Mouse (Mus musculus): ENCODE measurements around the gene Vta1. TPM values are rescaled to one million over a fixed set of nuclear protein-coding genes. Genes with fewer than 3 reads are reported as not detected.
A peak's percentile ranks its signal among the peaks of the same experiment; 100 is the strongest.

The Vta1 gene
- 95.8 and 98.1 TPM in 2 replicates for polyA plus RNA-seq (2015; fragmentation: Nextera tagmentation; extraction: Ambion mirVana)

DNA sequence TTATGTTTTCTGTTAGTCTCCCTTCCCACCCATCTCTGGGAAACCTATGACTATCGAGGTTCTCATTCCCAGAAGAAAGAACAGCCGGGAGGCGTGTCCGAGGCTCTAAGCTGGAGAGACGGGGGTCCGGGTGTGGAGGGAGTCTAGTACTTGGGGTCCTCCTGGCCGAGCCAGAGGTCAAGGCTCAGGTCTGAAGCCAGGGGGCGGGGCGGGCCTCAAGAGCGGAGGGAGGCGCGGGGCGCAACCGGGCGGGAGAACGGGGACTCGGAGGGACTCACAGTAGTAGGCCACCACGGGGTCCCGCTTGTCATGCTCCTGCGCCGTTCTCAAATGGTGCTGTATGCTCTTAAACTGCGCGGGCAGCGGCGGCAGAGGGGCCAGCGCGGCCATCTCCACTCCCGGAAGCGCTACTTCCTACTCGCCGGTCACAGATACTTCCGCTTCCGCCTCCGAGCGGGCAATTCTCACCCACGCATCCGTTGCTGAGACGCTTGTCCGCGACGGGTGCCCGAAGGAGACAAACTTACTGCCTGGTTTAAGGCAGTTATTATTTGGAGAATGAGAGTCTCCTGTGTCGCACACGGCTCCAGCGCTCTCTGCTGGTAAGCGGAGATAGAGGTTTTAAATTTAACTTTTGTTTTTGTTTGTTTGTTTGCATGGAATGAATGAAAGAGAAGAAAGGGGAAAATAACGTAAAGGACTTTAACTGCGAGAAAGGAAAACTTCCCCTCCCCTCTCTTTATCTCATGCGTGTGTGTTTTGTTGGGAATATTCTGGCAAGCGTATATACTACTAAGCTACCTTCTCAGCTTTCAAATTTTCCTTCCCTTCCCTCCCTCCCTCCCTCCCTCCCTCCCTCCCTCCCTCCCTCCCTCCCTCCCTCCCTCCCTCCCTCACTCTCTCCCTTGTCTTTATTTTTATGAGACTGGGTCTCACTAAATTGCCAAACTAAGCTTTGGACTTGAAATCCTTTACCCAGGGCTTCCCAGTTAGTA lies at the start of gene Vta1, which contains the start of gene Nmbr:
TSS of gene Vta1 (minus strand) at position 489 of the 995 bp plus-strand sequence.
TSS of gene Nmbr (plus strand) at position 520 of the 995 bp plus-strand sequence.
- H3K4me1 ChIP-seq (replicated peaks; ENCODE audit: control insufficient read depth, insufficient read depth, low read length), result peaks cover 12% of the 10 kb centered on the region
- H3K4me2 ChIP-seq (ENCODE audit: low read depth, low read length), result peak within 1 kb of the TSS; percentile 70

DNA sequence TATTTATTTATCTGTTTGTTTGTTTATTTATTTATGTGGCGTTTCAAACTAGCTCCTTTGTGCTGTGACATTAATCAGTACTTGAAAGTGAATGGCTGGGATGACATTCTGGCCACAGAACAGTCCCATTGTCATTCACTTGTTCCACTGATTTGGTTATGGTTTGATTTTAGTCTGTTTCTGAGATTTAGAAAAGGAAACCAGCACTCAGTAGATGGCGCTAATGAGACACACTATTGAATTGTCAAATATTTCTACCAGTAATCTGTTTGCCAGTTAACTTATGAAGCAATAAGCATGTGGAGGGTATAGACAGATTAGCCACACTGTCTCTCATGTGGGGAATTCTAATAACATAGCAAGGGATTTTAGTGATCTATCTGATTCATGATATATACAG lies 28.9 kb upstream of the Vta1 start:
- no peak overlapping the region for H3K9ac ChIP-seq (ENCODE audit: low read length)
- H3K4me2 ChIP-seq (ENCODE audit: low read depth, low read length), result no peak overlapping the region
- no peak overlapping the region for H3K27ac ChIP-seq (ENCODE audit: low read length)
- no peaks in the 10 kb centered on the region for H3K4me1 ChIP-seq (replicated peaks; ENCODE audit: control insufficient read depth, insufficient read depth, low read length)
- ATAC-seq (ENCODE audit: low read depth), result no peak
- WGBS, result 2% methylated on average over 2 of the region's 2 CpGs
- H3K36me3 ChIP-seq (ENCODE audit: control insufficient read depth, insufficient read depth, low read length), result no peaks in the 10 kb centered on the region
- H3K4me3 ChIP-seq (ENCODE audit: low read length), result no peak overlapping the region
- no peaks in the 10 kb centered on the region for H3K27me3 ChIP-seq (ENCODE audit: control insufficient read depth, insufficient read depth, low read depth, low read length)
- H3K9me3 ChIP-seq (ENCODE audit: control insufficient read depth, low read length), result no peaks in the 10 kb centered on the region

More for the DNA sequence above, at the start of gene Vta1, which contains the start of gene Nmbr:
- peak within 1 kb of the TSS; percentile 97 for H3K4me3 ChIP-seq (ENCODE audit: low read length)
- no peaks in the 10 kb centered on the region for H3K9me3 ChIP-seq (ENCODE audit: control insufficient read depth, low read length)
- ATAC-seq (ENCODE audit: low read depth), result peak; percentile 98
- H3K27ac ChIP-seq (ENCODE audit: low read length), result peak within 1 kb of the TSS; percentile 72
- under 1% methylated on average over 50 of the region's 50 CpGs for WGBS
- H3K9ac ChIP-seq (ENCODE audit: low read length), result peak within 1 kb of the TSS; percentile 90
- H3K27me3 ChIP-seq (ENCODE audit: control insufficient read depth, insufficient read depth, low read depth, low read length), result no peaks in the 10 kb centered on the region
- no peaks in the 10 kb centered on the region for H3K36me3 ChIP-seq (ENCODE audit: control insufficient read depth, insufficient read depth, low read length)

DNA sequence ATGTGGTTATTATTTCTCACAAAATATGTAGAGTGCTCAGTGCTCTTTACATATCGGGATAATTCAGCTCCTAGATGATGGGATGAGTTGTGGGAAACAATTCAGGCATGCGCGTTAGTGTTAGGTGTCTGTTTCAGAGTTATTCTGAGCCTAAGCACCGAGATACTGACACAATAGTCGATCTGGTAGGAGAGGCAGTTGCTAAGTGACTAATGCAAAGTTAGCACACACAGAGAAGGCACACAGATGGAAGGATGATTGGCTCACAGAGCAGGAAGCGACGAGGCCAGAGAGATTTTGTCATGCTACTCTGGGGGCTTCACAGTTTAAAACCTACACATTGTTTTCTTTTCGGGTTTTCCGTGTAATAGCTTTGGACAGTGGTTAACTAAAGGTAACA lies 20.3 kb upstream of the Vta1 start:
- Histone ChIP-seq H3K36me3 (ENCODE audit: control insufficient read depth, insufficient read depth, low read length) (no peaks in the 10 kb centered on the region), H3K4me2 (ENCODE audit: low read depth, low read length) (no peak overlapping the region), H3K4me1 (replicated peaks; ENCODE audit: control insufficient read depth, insufficient read depth, low read length) (no peaks in the 10 kb centered on the region), H3K4me3 (ENCODE audit: low read length) (no peak overlapping the region), H3K27ac (ENCODE audit: low read length) (no peak overlapping the region), H3K9me3 (ENCODE audit: control insufficient read depth, low read length) (no peaks in the 10 kb centered on the region), H3K9ac (ENCODE audit: low read length) (no peak overlapping the region), H3K27me3 (ENCODE audit: control insufficient read depth, insufficient read depth, low read depth, low read length) (no peaks in the 10 kb centered on the region)
- ATAC-seq (ENCODE audit: low read depth), result no peak
- 67% methylated on average over 9 of the region's 9 CpGs for WGBS

DNA sequence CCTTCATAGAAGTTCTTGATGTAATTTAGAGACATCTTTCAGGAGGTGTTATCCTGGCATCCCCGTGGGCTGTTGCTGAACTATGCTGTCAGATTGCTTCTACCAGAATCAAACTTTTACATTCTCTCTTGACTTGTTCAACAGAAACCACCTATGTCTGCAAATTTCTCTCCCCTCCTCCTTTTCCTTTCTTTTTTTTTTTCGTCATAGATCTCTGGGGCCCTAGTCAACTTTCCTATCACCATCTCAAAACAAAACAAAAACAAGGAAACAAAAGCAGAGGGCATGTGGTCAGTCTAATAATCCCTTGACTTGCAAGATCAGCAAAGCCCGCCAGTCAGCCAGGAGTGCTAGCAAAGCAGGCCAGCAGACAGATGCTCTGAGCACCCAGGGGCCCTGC lies 12.8 kb upstream of the Vta1 start, which contains the start of gene Gje1:
TSS of gene Gje1 (minus strand) at position 101 of the 400 bp plus-strand sequence.
- H3K27ac ChIP-seq (ENCODE audit: low read length), result no peak within 1 kb of the TSS
- no peak within 1 kb of the TSS for H3K4me2 ChIP-seq (ENCODE audit: low read depth, low read length)
- no peak within 1 kb of the TSS for H3K4me3 ChIP-seq (ENCODE audit: low read length)
- no peaks in the 10 kb centered on the region for H3K27me3 ChIP-seq (ENCODE audit: control insufficient read depth, insufficient read depth, low read depth, low read length)
- ATAC-seq (ENCODE audit: low read depth), result no peak
- H3K9ac ChIP-seq (ENCODE audit: low read length), result no peak within 1 kb of the TSS
- no peaks in the 10 kb centered on the region for H3K9me3 ChIP-seq (ENCODE audit: control insufficient read depth, low read length)
- H3K36me3 ChIP-seq (ENCODE audit: control insufficient read depth, insufficient read depth, low read length), result no peaks in the 10 kb centered on the region
- WGBS, result 64% methylated on average over 3 of the region's 3 CpGs
- no peaks in the 10 kb centered on the region for H3K4me1 ChIP-seq (replicated peaks; ENCODE audit: control insufficient read depth, insufficient read depth, low read length)

DNA sequence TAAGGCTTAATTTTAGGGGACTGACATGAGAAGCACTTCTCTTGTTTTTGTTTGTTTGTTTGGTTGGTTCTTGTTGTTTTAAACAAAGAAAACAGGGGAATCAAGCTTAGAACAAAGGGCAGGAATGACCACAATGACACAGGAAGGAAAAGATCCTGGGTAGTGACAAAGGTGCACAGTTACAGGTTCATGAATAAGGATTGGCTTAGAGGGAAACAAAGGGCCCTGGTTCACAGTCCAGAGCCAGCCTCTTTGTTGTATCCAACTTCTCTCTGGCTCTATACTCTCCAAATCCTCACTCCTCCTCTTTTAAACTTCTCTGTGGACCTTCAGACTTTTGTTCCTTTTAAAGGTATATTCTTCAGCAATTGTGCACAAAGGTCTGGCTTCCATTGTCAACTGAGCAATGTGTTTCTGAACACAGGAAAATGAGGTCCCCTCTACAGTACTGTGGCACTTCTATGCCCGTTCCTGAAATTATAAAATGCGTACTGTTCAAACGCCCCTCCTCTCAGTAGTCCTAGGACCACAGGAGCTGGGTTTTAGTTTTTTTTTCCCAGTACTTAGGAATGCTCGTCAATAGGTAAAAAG lies 1.4 kb downstream of the Vta1 start:
- no peak overlapping the region for H3K4me3 ChIP-seq (ENCODE audit: low read length)
- H3K27me3 ChIP-seq (ENCODE audit: control insufficient read depth, insufficient read depth, low read depth, low read length), result no peaks in the 10 kb centered on the region
- WGBS, result 61% methylated on average over 4 of the region's 4 CpGs
- no peak overlapping the region for H3K27ac ChIP-seq (ENCODE audit: low read length)
- H3K9me3 ChIP-seq (ENCODE audit: control insufficient read depth, low read length), result no peaks in the 10 kb centered on the region
- H3K36me3 ChIP-seq (ENCODE audit: control insufficient read depth, insufficient read depth, low read length), result no peaks in the 10 kb centered on the region
- H3K9ac ChIP-seq (ENCODE audit: low read length), result no peak overlapping the region; the same call in 1 of the 2 replicates
- peaks cover 12% of the 10 kb centered on the region for H3K4me1 ChIP-seq (replicated peaks; ENCODE audit: control insufficient read depth, insufficient read depth, low read length)
- no peak for ATAC-seq (ENCODE audit: low read depth)
- peak overlapping the region; percentile 70 for H3K4me2 ChIP-seq (ENCODE audit: low read depth, low read length)

DNA sequence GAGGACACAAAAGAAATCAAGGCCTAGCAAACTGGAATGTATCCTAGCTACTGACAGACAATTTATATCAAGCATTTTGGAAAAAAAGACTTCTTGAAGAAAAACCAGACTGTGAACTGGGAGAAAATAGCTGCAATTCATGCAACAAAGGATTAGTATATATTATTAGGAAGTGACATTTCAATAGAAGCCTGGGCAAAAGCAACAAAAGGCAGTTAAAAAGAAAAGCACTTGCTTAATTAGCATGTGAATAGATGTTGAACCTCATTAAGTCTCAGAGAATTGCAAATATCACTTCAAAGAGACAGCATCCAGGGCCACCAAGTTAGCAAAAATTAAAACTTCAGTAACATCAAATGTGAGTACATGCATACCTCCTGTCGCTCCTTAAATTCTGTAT lies 2.1 kb downstream of the Vta1 start:
- Histone ChIP-seq H3K27ac (ENCODE audit: low read length) (no peak overlapping the region), H3K4me3 (ENCODE audit: low read length) (no peak overlapping the region), H3K4me1 (replicated peaks; ENCODE audit: control insufficient read depth, insufficient read depth, low read length) (peaks cover 12% of the 10 kb centered on the region), H3K27me3 (ENCODE audit: control insufficient read depth, insufficient read depth, low read depth, low read length) (no peaks in the 10 kb centered on the region), H3K9ac (ENCODE audit: low read length) (no peak overlapping the region), H3K9me3 (ENCODE audit: control insufficient read depth, low read length) (no peaks in the 10 kb centered on the region), H3K4me2 (ENCODE audit: low read depth, low read length) (no peak overlapping the region), H3K36me3 (ENCODE audit: control insufficient read depth, insufficient read depth, low read length) (no peaks in the 10 kb centered on the region)
- ATAC-seq (ENCODE audit: low read depth), result no peak
- WGBS, result 74% methylated on average over 1 of the region's 1 CpGs

DNA sequence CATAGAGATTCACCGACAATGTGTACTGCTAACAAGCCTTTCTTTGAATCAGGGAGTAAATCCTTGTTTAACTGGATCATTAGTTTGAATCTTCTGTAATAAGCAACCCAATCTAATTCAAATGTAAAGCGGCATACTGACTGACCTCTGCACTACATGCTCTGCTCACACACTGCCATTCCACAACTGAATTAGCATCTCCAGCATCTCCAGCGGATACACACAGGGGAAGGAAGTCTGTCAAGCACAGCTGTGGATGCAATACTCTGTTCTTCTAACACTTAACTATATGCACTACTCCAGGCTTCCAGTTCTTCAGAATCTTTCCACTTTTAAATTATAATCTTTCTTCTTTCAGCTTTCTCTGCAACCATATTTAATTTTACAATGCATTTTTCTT lies 15.0 kb downstream of the Vta1 start:
- Histone ChIP-seq H3K9ac (ENCODE audit: low read length) (no peak overlapping the region), H3K36me3 (ENCODE audit: control insufficient read depth, insufficient read depth, low read length) (peaks cover 6% of the 10 kb centered on the region), H3K27ac (ENCODE audit: low read length) (no peak overlapping the region), H3K4me2 (ENCODE audit: low read depth, low read length) (no peak overlapping the region), H3K9me3 (ENCODE audit: control insufficient read depth, low read length) (no peaks in the 10 kb centered on the region), H3K4me3 (ENCODE audit: low read length) (no peak overlapping the region), H3K4me1 (replicated peaks; ENCODE audit: control insufficient read depth, insufficient read depth, low read length) (0 out of 2 replicates have a peak, but pooled peaks cover 3% of the 10 kb centered on the region), H3K27me3 (ENCODE audit: control insufficient read depth, insufficient read depth, low read depth, low read length) (no peaks in the 10 kb centered on the region)
- 86% methylated on average over 3 of the region's 3 CpGs for WGBS
- ATAC-seq (ENCODE audit: low read depth), result no peak

DNA sequence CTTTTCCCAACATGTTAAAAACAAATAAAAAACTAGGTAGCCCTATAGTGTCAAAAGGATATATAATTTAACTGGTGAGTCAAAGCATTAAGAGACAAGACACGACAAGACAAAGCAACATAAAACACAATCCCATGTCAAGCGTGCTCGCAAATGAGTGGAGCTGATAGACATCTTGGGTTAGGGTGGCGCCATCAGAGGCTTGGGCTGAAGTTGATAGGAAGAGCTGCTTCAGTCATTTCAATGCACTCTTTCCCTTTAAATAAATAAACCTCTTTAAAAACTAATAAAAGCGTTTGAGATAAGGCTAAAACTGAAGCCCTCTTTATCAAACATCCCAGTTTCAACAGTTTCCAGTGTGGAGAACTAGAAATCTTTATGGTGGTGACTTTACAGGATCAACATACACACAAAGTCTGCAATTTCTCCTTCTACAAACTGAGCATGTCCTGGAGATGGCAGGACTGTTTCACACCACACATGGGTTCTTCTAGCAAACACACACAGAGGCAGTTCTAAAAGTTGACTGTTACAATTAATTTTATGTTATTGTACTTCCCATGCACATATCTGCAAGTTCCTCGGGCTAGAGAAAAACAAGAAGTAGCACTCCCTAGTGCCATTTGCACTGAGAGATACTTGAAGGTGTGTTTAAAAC lies 16.4 kb downstream of the Vta1 start:
- ATAC-seq (ENCODE audit: low read depth), result no peak
- Histone ChIP-seq H3K4me1 (replicated peaks; ENCODE audit: control insufficient read depth, insufficient read depth, low read length) (0 out of 2 replicates have a peak, but pooled peaks cover 3% of the 10 kb centered on the region), H3K9ac (ENCODE audit: low read length) (no peak overlapping the region), H3K36me3 (ENCODE audit: control insufficient read depth, insufficient read depth, low read length) (peaks cover 6% of the 10 kb centered on the region), H3K4me2 (ENCODE audit: low read depth, low read length) (no peak overlapping the region), H3K9me3 (ENCODE audit: control insufficient read depth, low read length) (no peaks in the 10 kb centered on the region), H3K4me3 (ENCODE audit: low read length) (no peak overlapping the region), H3K27me3 (ENCODE audit: control insufficient read depth, insufficient read depth, low read depth, low read length) (no peaks in the 10 kb centered on the region), H3K27ac (ENCODE audit: low read length) (no peak overlapping the region)
- WGBS, result 70% methylated on average over 6 of the region's 6 CpGs

DNA sequence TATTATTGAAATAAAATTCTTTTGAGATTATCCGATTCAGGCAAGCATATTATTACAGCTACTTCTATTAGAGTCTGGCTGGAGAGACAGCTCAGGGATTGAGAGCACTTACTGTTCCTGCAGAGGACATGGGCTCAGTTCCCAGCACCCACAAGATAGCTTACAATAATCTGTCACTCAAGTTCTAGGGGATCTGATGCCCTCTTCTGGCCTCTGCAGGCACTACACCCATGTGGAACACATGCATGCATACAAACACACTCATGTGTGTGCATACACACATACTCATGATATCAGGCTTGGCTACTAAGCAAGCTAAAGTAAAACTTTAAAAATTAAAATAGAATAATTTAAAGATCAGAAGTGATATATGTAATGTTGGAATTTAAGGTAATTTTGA lies 19.7 kb downstream of the Vta1 start:
- Histone ChIP-seq H3K4me3 (ENCODE audit: low read length) (no peak overlapping the region), H3K36me3 (ENCODE audit: control insufficient read depth, insufficient read depth, low read length) (peaks cover 6% of the 10 kb centered on the region), H3K9ac (ENCODE audit: low read length) (no peak overlapping the region), H3K4me2 (ENCODE audit: low read depth, low read length) (no peak overlapping the region), H3K9me3 (ENCODE audit: control insufficient read depth, low read length) (no peaks in the 10 kb centered on the region), H3K4me1 (replicated peaks; ENCODE audit: control insufficient read depth, insufficient read depth, low read length) (no peaks in the 10 kb centered on the region), H3K27me3 (ENCODE audit: control insufficient read depth, insufficient read depth, low read depth, low read length) (no peaks in the 10 kb centered on the region), H3K27ac (ENCODE audit: low read length) (no peak overlapping the region)
- WGBS, result 95% methylated on average over 1 of the region's 1 CpGs
- ATAC-seq (ENCODE audit: low read depth), result no peak

Data from lung, embryonic 16.5 days (tissue).